Mouse (Mus musculus): ENCODE data around the gene Glrx5.

DNA sequence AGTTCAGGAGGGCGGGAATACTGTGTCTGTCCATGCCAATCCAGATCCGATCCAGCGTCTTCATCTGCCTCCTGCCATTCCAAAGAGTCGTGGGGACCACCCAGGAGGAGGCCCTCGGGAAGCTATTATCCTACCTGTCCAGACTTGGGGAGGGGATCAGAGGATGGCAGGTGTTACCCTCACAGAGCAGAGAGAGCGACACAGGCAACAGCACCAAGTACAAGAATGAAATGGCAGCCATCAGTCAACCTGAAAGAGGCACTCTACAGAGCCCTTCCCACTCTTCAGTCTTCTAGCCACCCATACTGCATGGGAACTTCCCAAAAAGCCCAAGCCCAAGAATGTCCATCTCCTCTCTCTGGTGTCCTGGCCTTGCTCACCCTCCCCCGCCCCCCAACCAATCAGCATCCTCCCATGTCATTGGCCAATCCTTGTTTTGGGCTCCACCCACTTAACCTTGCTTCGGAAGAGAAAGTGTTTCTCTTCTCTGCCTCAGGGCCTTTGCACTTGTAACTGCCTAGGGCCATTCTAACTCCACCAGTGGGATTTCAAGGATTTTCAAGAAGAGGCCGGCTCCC lies 22.2 kb upstream of the Glrx5 start:
- no peak for TF ChIP-seq CTCF (IDR thresholded peaks at IDR 0.05; ENCODE audit: control insufficient read depth, insufficient read depth, insufficient replicate concordance, low read depth, low read length)
- TF ChIP-seq POLR2A (IDR thresholded peaks at IDR 0.05; ENCODE audit: control insufficient read depth, low read depth, low read length) = no peak; the same call in 1 of the 2 replicates

All from testis, adult 2 months (tissue).